Mouse (Mus musculus) kidney, embryonic 15.5 days (tissue): ENCODE results near the gene Hlcs. TPM values are rescaled to one million over a fixed set of nuclear protein-coding genes. Genes with fewer than 3 reads are reported as not detected.
A peak's percentile ranks its signal among the peaks of the same experiment; 100 is the strongest.

ENCODE experiments used
- ATAC-seq: fragments of 200-750 bp; cut with Nextera tagmentation; replicated peaks from 2 replicates; pipeline ENCODE4 v1.8.0; 2017; ENCODE audit warnings: moderate TSS enrichment; ENCODE audit not compliant: low FRiP score
- H3K27ac ChIP-seq: fragments of 300-500 bp; sonication (generic); 2 replicates; pipeline ENCODE4 v1.5.1; 2015; ENCODE audit warnings: mild to moderate bottlenecking, inconsistent platforms
- H3K27me3 ChIP-seq: fragments of 300-500 bp; sonication (generic); 2 replicates; pipeline ENCODE4 v1.6.1; 2015; ENCODE audit warnings: inconsistent platforms
- H3K36me3 ChIP-seq: fragments of 300-500 bp; sonication (generic); 2 replicates; pipeline ENCODE4 v1.6.1; 2015; ENCODE audit warnings: inconsistent platforms
- H3K4me1 ChIP-seq: fragments of 300-500 bp; sonication (generic); 2 replicates; pipeline ENCODE4 v1.6.1; 2015; ENCODE audit warnings: inconsistent platforms
- H3K4me2 ChIP-seq: fragments of 300-500 bp; sonication (generic); 2 replicates; pipeline ENCODE4 v1.6.1; 2015; ENCODE audit warnings: moderate library complexity, mild to moderate bottlenecking, inconsistent platforms
- H3K4me3 ChIP-seq: fragments of 300-500 bp; sonication (generic); replicated peaks from 2 replicates; pipeline ENCODE4 v1.5.1; 2015; ENCODE audit warnings: mild to moderate bottlenecking, inconsistent platforms
- H3K9ac ChIP-seq: fragments of 300-500 bp; sonication (generic); 2 replicates; pipeline ENCODE4 v1.6.1; 2015; ENCODE audit warnings: mild to moderate bottlenecking, inconsistent platforms
- H3K9me3 ChIP-seq: fragments of 300-500 bp; sonication (generic); replicated peaks from 2 replicates; pipeline ENCODE4 v1.6.1; 2016; ENCODE audit warnings: inconsistent platforms
- WGBS: fragments of 180-500 bp; shearing (Covaris S2); methylation state at CpG from one replicate; pipeline ENCODE4 v1.1.7; 2015; ENCODE audit warnings: mixed read lengths; 5-methylcytosine and 5-hydroxymethylcytosine counted together
- polyA plus RNA-seq: library from polyadenylated mRNA; unstranded; fragments of >200 nt; fragmentation: Nextera tagmentation; extraction: Ambion mirVana; gene quantifications from 2 replicates; pipeline ENCODE4 v1.2.1, GENCODE M21; 2015

Hlcs gene
- polyA plus RNA-seq, 1 experiment from 2014 or later = 10.6 TPM

GRCm38 (mm10) chr16:94178441-94179220, 134.7 kb downstream of the Hlcs start:
- H3K27me3 ChIP-seq = peaks cover 31% of the 10 kb centered on the region
- peaks cover 21% of the 10 kb centered on the region for H3K4me1 ChIP-seq
- no peak overlapping the region for H3K4me3 ChIP-seq
- H3K36me3 ChIP-seq = no peaks in the 10 kb centered on the region
- ATAC-seq = no peak
- H3K4me2 ChIP-seq = no peak overlapping the region
- H3K9ac ChIP-seq = no peak overlapping the region
- no peak overlapping the region for H3K27ac ChIP-seq
- WGBS = 71% methylated on average over 16 of the region's 16 CpGs
- H3K9me3 ChIP-seq = no peaks in the 10 kb centered on the region

GRCm38 (mm10) chr16:94176997-94177857, 136.1 kb downstream of the Hlcs start:
- peaks cover 21% of the 10 kb centered on the region for H3K4me1 ChIP-seq
- H3K9me3 ChIP-seq = no peaks in the 10 kb centered on the region
- H3K9ac ChIP-seq = no peak overlapping the region
- peaks cover 31% of the 10 kb centered on the region for H3K27me3 ChIP-seq
- H3K36me3 ChIP-seq = no peaks in the 10 kb centered on the region
- ATAC-seq = no peak
- H3K4me2 ChIP-seq = no peak overlapping the region
- H3K4me3 ChIP-seq = no peak overlapping the region
- WGBS = 88% methylated on average over 21 of the region's 21 CpGs
- no peak overlapping the region for H3K27ac ChIP-seq

- Histone ChIP-seq H3K36me3 (no peaks in the 10 kb centered on the region), H3K4me3 (no peak overlapping the region), H3K27ac (no peak overlapping the region), H3K27me3 (peaks cover 23% of the 10 kb centered on the region), H3K9me3 (no peaks in the 10 kb centered on the region), H3K4me1 (peaks cover 21% of the 10 kb centered on the region), H3K4me2 (no peak overlapping the region), H3K9ac (no peak overlapping the region)
- ATAC-seq = no peak
- 74% methylated on average over 7 of the region's 7 CpGs for WGBS
These were observed 137.9 kb downstream of the Hlcs start for GRCm38 (mm10) chr16:94175366-94175986.

GRCm38 (mm10) chr16:94173361-94173760, 140.0 kb downstream of the Hlcs start:
- WGBS = 77% methylated on average over 1 of the region's 1 CpGs
- Histone ChIP-seq H3K4me3 (no peak overlapping the region), H3K9ac (no peak overlapping the region), H3K4me1 (0 out of 2 replicates have a peak, but pooled peaks cover 5% of the 10 kb centered on the region), H3K4me2 (no peak overlapping the region), H3K9me3 (no peaks in the 10 kb centered on the region), H3K27me3 (peaks cover 4% of the 10 kb centered on the region), H3K27ac (no peak overlapping the region), H3K36me3 (no peaks in the 10 kb centered on the region)
- ATAC-seq = no peak

- Histone ChIP-seq H3K27ac (no peak overlapping the region), H3K9me3 (no peaks in the 10 kb centered on the region), H3K4me2 (no peak overlapping the region), H3K4me1 (no peaks in the 10 kb centered on the region), H3K9ac (no peak overlapping the region), H3K27me3 (no peaks in the 10 kb centered on the region), H3K4me3 (no peak overlapping the region), H3K36me3 (no peaks in the 10 kb centered on the region)
- ATAC-seq = no peak
- WGBS = 70% methylated on average over 4 of the region's 4 CpGs
These were observed 143.2 kb downstream of the Hlcs start for GRCm38 (mm10) chr16:94170218-94170617.

- Histone ChIP-seq H3K9ac (no peak overlapping the region), H3K9me3 (no peaks in the 10 kb centered on the region), H3K27me3 (no peaks in the 10 kb centered on the region), H3K27ac (no peak overlapping the region), H3K4me2 (no peak overlapping the region), H3K36me3 (no peaks in the 10 kb centered on the region), H3K4me1 (peaks cover 11% of the 10 kb centered on the region), H3K4me3 (no peak overlapping the region)
- no peak for ATAC-seq
- 89% methylated on average over 16 of the region's 16 CpGs for WGBS
These were observed 144.5 kb downstream of the Hlcs start for GRCm38 (mm10) chr16:94168655-94169545.

- ATAC-seq = no peak
- H3K36me3 ChIP-seq = no peaks in the 10 kb centered on the region
- peaks cover 13% of the 10 kb centered on the region; the same call in 1 of the 2 replicates for H3K27me3 ChIP-seq
- H3K9ac ChIP-seq = no peak overlapping the region
- 0 out of 2 replicates have a peak overlapping the region, but pooled peaks have one; percentile 22 for H3K27ac ChIP-seq
- peaks cover 25% of the 10 kb centered on the region for H3K4me1 ChIP-seq
- 38% methylated on average over 5 of the region's 5 CpGs for WGBS
- H3K9me3 ChIP-seq = no peaks in the 10 kb centered on the region
- H3K4me2 ChIP-seq = no peak overlapping the region
- H3K4me3 ChIP-seq = no peak overlapping the region
These were observed 148.4 kb downstream of the Hlcs start for GRCm38 (mm10) chr16:94164978-94165377.

- peaks cover 25% of the 10 kb centered on the region for H3K4me1 ChIP-seq
- H3K4me3 ChIP-seq = no peak overlapping the region
- H3K4me2 ChIP-seq = peak overlapping the region; percentile 7; the same call in 1 of the 2 replicates
- H3K9me3 ChIP-seq = no peaks in the 10 kb centered on the region
- no peaks in the 10 kb centered on the region for H3K36me3 ChIP-seq
- peaks cover 19% of the 10 kb centered on the region; the same call in 1 of the 2 replicates for H3K27me3 ChIP-seq
- peak overlapping the region; percentile 13; the same call in 1 of the 2 replicates for H3K27ac ChIP-seq
- peak; percentile 50 for ATAC-seq
- 8% methylated on average over 7 of the region's 7 CpGs for WGBS
- H3K9ac ChIP-seq = no peak overlapping the region
These were observed 149.1 kb downstream of the Hlcs start for GRCm38 (mm10) chr16:94164236-94164635.

GRCm38 (mm10) chr16:94163051-94163450, 150.3 kb downstream of the Hlcs start:
- Histone ChIP-seq H3K27ac (no peak overlapping the region), H3K9me3 (no peaks in the 10 kb centered on the region), H3K36me3 (no peaks in the 10 kb centered on the region), H3K4me1 (peaks cover 25% of the 10 kb centered on the region), H3K4me2 (no peak overlapping the region), H3K4me3 (no peak overlapping the region), H3K27me3 (peaks cover 19% of the 10 kb centered on the region; the same call in 1 of the 2 replicates), H3K9ac (no peak overlapping the region)
- 57% methylated on average over 11 of the region's 11 CpGs for WGBS
- ATAC-seq = no peak

- Histone ChIP-seq H3K4me2 (no peak overlapping the region), H3K9ac (no peak overlapping the region), H3K27me3 (peaks cover 19% of the 10 kb centered on the region; the same call in 1 of the 2 replicates), H3K4me1 (peaks cover 25% of the 10 kb centered on the region), H3K9me3 (no peaks in the 10 kb centered on the region), H3K4me3 (no peak overlapping the region), H3K36me3 (no peaks in the 10 kb centered on the region), H3K27ac (no peak overlapping the region)
- no peak for ATAC-seq
- 59% methylated on average over 6 of the region's 6 CpGs for WGBS
These were observed 151.4 kb downstream of the Hlcs start for GRCm38 (mm10) chr16:94162000-94162399.

GRCm38 (mm10) chr16:94157819-94158218, 155.6 kb downstream of the Hlcs start:
- WGBS = 51% methylated on average over 8 of the region's 8 CpGs
- no peak overlapping the region for H3K4me3 ChIP-seq
- H3K27me3 ChIP-seq = peaks cover 42% of the 10 kb centered on the region
- peaks cover 23% of the 10 kb centered on the region for H3K4me1 ChIP-seq
- no peaks in the 10 kb centered on the region for H3K9me3 ChIP-seq
- no peak overlapping the region for H3K27ac ChIP-seq
- H3K36me3 ChIP-seq = no peaks in the 10 kb centered on the region
- no peak for ATAC-seq
- H3K9ac ChIP-seq = no peak overlapping the region
- H3K4me2 ChIP-seq = no peak overlapping the region
